Mouse (Mus musculus): ENCODE measurements around the gene Gm5901. TPM values are rescaled to one million over a fixed set of nuclear protein-coding genes. Genes with fewer than 3 reads are reported as not detected.

Gm5901 gene
- polyA plus RNA-seq, 1 experiment: not detected

GRCm38 (mm10) chr7:105368521-105368920, 6.3 kb upstream of the Gm5901 start:
- TF ChIP-seq USF1 (IDR thresholded peaks at IDR 0.05; ENCODE audit: low read depth) (no peak), REST (IDR thresholded peaks at IDR 0.05; ENCODE audit: insufficient read depth, insufficient read length) (no peak), TCF3 (IDR thresholded peaks at IDR 0.05; ENCODE audit: insufficient read length, low read depth) (no peak), E2F4 (IDR thresholded peaks at IDR 0.05; ENCODE audit: insufficient read depth) (no peak), MYOG (IDR thresholded peaks at IDR 0.05; ENCODE audit: control insufficient read depth in 1 of 3, insufficient read depth in 1 of 3, insufficient read length in 2 of 3, low read depth in 2 of 3) (no peak), CEBPB (IDR thresholded peaks at IDR 0.05; ENCODE audit: insufficient read depth, poor library complexity, severe bottlenecking) (no peak), TCF12 (IDR thresholded peaks at IDR 0.05; ENCODE audit: insufficient read depth, poor library complexity, severe bottlenecking) (no peak), POLR2AphosphoS2 (IDR thresholded peaks at IDR 0.05; ENCODE audit: insufficient read length, low read depth) (no peak), POLR2A (IDR thresholded peaks at IDR 0.05; ENCODE audit: insufficient read length, low read depth) (no peak), SRF (IDR thresholded peaks at IDR 0.05; ENCODE audit: control insufficient read depth, insufficient read length, low read depth) (no peak), MAX (IDR thresholded peaks at IDR 0.05; ENCODE audit: low read depth) (no peak), MYOD1 (IDR thresholded peaks at IDR 0.05; ENCODE audit: control insufficient read depth in 1 of 3, insufficient read length in 2 of 3, low read depth in 2 of 3) (no peak)
- H3K79me2 ChIP-seq (ENCODE audit: control insufficient read depth, insufficient read depth): no peaks in the 10 kb centered on the region

GRCm38 (mm10) chr7:105372912-105373311, 1.9 kb upstream of the Gm5901 start:
- Histone ChIP-seq H3K36me3 (ENCODE audit: control insufficient read depth, insufficient read depth) (peaks cover 21% of the 10 kb centered on the region), H3K4me3 (no peak overlapping the region), H3K79me2 (ENCODE audit: control insufficient read depth, insufficient read depth) (no peaks in the 10 kb centered on the region), H3K27me3 (ENCODE audit: control insufficient read depth, insufficient read depth, insufficient read length) (no peaks in the 10 kb centered on the region), H3ac (ENCODE audit: control insufficient read depth, insufficient read length) (no peak overlapping the region), H3K4me2 (ENCODE audit: low read depth) (no peak overlapping the region)
- TF ChIP-seq CEBPB (IDR thresholded peaks at IDR 0.05; ENCODE audit: insufficient read depth, poor library complexity, severe bottlenecking): no peak
- TF ChIP-seq TCF3 (IDR thresholded peaks at IDR 0.05; ENCODE audit: insufficient read length, low read depth): no peak
- TF ChIP-seq MAX (IDR thresholded peaks at IDR 0.05; ENCODE audit: low read depth): no peak
- no peak for TF ChIP-seq E2F4 (IDR thresholded peaks at IDR 0.05; ENCODE audit: insufficient read depth)
- TF ChIP-seq REST (IDR thresholded peaks at IDR 0.05; ENCODE audit: insufficient read depth, insufficient read length): no peak
- TF ChIP-seq POLR2A (IDR thresholded peaks at IDR 0.05; ENCODE audit: insufficient read length, low read depth): no peak
- no peak for TF ChIP-seq TCF12 (IDR thresholded peaks at IDR 0.05; ENCODE audit: insufficient read depth, poor library complexity, severe bottlenecking)
- no peak for TF ChIP-seq USF1 (IDR thresholded peaks at IDR 0.05; ENCODE audit: low read depth)
- TF ChIP-seq POLR2AphosphoS2 (IDR thresholded peaks at IDR 0.05; ENCODE audit: insufficient read length, low read depth): no peak
- no peak for TF ChIP-seq SRF (IDR thresholded peaks at IDR 0.05; ENCODE audit: control insufficient read depth, insufficient read length, low read depth)
- no peak for TF ChIP-seq MYOD1 (IDR thresholded peaks at IDR 0.05; ENCODE audit: control insufficient read depth in 1 of 3, insufficient read length in 2 of 3, low read depth in 2 of 3)
- no peak for TF ChIP-seq MYOG (IDR thresholded peaks at IDR 0.05; ENCODE audit: control insufficient read depth in 1 of 3, insufficient read depth in 1 of 3, insufficient read length in 2 of 3, low read depth in 2 of 3)

More at GRCm38 (mm10) chr7:105368521-105368920, 6.3 kb upstream of the Gm5901 start:
- Histone ChIP-seq H3K4me2 (ENCODE audit: low read depth) (no peak overlapping the region), H3K36me3 (ENCODE audit: control insufficient read depth, insufficient read depth) (peaks cover 5% of the 10 kb centered on the region), H3K27me3 (ENCODE audit: control insufficient read depth, insufficient read depth, insufficient read length) (no peaks in the 10 kb centered on the region), H3K4me3 (no peak overlapping the region), H3ac (ENCODE audit: control insufficient read depth, insufficient read length) (no peak overlapping the region)

GRCm38 (mm10) chr7:105373509-105373908, 1.3 kb upstream of the Gm5901 start:
- Histone ChIP-seq H3K79me2 (ENCODE audit: control insufficient read depth, insufficient read depth) (no peaks in the 10 kb centered on the region), H3K36me3 (ENCODE audit: control insufficient read depth, insufficient read depth) (peaks cover 21% of the 10 kb centered on the region)
- TF ChIP-seq POLR2A (IDR thresholded peaks at IDR 0.05; ENCODE audit: insufficient read length, low read depth) (no peak), CEBPB (IDR thresholded peaks at IDR 0.05; ENCODE audit: insufficient read depth, poor library complexity, severe bottlenecking) (no peak), MAX (IDR thresholded peaks at IDR 0.05; ENCODE audit: low read depth) (no peak), MYOG (IDR thresholded peaks at IDR 0.05; ENCODE audit: control insufficient read depth in 1 of 3, insufficient read depth in 1 of 3, insufficient read length in 2 of 3, low read depth in 2 of 3) (no peak), REST (IDR thresholded peaks at IDR 0.05; ENCODE audit: insufficient read depth, insufficient read length) (no peak), TCF12 (IDR thresholded peaks at IDR 0.05; ENCODE audit: insufficient read depth, poor library complexity, severe bottlenecking) (no peak), USF1 (IDR thresholded peaks at IDR 0.05; ENCODE audit: low read depth) (no peak), MYOD1 (IDR thresholded peaks at IDR 0.05; ENCODE audit: control insufficient read depth in 1 of 3, insufficient read length in 2 of 3, low read depth in 2 of 3) (no peak), SRF (IDR thresholded peaks at IDR 0.05; ENCODE audit: control insufficient read depth, insufficient read length, low read depth) (no peak)

GRCm38 (mm10) chr7:105373976-105374375, 862 bp upstream of the Gm5901 start:
- H3K4me2 ChIP-seq (ENCODE audit: low read depth): no peak overlapping the region
- no peak for TF ChIP-seq TCF3 (IDR thresholded peaks at IDR 0.05; ENCODE audit: insufficient read length, low read depth)
- TF ChIP-seq MYOD1 (IDR thresholded peaks at IDR 0.05; ENCODE audit: control insufficient read depth in 1 of 3, insufficient read length in 2 of 3, low read depth in 2 of 3): no peak
- TF ChIP-seq POLR2A (IDR thresholded peaks at IDR 0.05; ENCODE audit: insufficient read length, low read depth): no peak
- TF ChIP-seq MYOG (IDR thresholded peaks at IDR 0.05; ENCODE audit: control insufficient read depth in 1 of 3, insufficient read depth in 1 of 3, insufficient read length in 2 of 3, low read depth in 2 of 3): no peak
- TF ChIP-seq REST (IDR thresholded peaks at IDR 0.05; ENCODE audit: insufficient read depth, insufficient read length): no peak
- TF ChIP-seq USF1 (IDR thresholded peaks at IDR 0.05; ENCODE audit: low read depth): no peak
- no peak for TF ChIP-seq SRF (IDR thresholded peaks at IDR 0.05; ENCODE audit: control insufficient read depth, insufficient read length, low read depth)
- TF ChIP-seq CEBPB (IDR thresholded peaks at IDR 0.05; ENCODE audit: insufficient read depth, poor library complexity, severe bottlenecking): no peak
- TF ChIP-seq MAX (IDR thresholded peaks at IDR 0.05; ENCODE audit: low read depth): no peak
- TF ChIP-seq POLR2AphosphoS2 (IDR thresholded peaks at IDR 0.05; ENCODE audit: insufficient read length, low read depth): no peak
- no peak for TF ChIP-seq E2F4 (IDR thresholded peaks at IDR 0.05; ENCODE audit: insufficient read depth)
- no peak for TF ChIP-seq TCF12 (IDR thresholded peaks at IDR 0.05; ENCODE audit: insufficient read depth, poor library complexity, severe bottlenecking)
- H3K79me2 ChIP-seq (ENCODE audit: control insufficient read depth, insufficient read depth): no peaks in the 10 kb centered on the region
- H3K36me3 ChIP-seq (ENCODE audit: control insufficient read depth, insufficient read depth): peaks cover 21% of the 10 kb centered on the region
- H3K4me3 ChIP-seq: no peak overlapping the region
- no peak overlapping the region for H3ac ChIP-seq (ENCODE audit: control insufficient read depth, insufficient read length)
- H3K27me3 ChIP-seq (ENCODE audit: control insufficient read depth, insufficient read depth, insufficient read length): no peaks in the 10 kb centered on the region

More at GRCm38 (mm10) chr7:105373509-105373908, 1.3 kb upstream of the Gm5901 start:
- Histone ChIP-seq H3K27me3 (ENCODE audit: control insufficient read depth, insufficient read depth, insufficient read length) (no peaks in the 10 kb centered on the region), H3K4me2 (ENCODE audit: low read depth) (no peak overlapping the region), H3K4me3 (no peak overlapping the region), H3ac (ENCODE audit: control insufficient read depth, insufficient read length) (no peak overlapping the region)
